Mouse (Mus musculus) spleen, postnatal 4 days (tissue): Measurements from ENCODE around the gene Pprc1.

Experiments
- DNase-seq, 2 experiments: peaks; one replicate each; pipeline ENCODE4 v3.0.0; 2022; ENCODE audit warnings: low spot score in 2 of 2

Pprc1 gene

DNA sequence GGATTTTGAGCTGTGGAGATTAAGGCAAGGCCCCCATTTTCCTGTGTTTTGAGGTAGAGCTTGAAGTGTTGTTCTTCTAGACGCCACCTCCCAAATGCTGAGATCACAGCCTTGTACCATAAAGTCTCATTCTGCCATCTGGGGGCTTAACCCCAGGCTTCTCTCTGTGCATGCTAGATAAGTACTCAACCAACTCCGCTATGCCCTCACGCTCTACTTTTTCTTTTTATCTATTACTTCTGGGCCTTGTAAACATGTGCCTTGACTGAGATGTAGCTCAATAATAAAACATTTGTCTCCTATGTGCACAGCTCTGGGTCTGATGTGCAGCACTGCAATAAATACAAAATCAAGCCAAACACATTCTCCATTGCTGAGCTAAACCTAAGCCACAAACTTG lies 74.8 kb downstream of the Pprc1 start:
- DNase-seq, result no peak

DNA sequence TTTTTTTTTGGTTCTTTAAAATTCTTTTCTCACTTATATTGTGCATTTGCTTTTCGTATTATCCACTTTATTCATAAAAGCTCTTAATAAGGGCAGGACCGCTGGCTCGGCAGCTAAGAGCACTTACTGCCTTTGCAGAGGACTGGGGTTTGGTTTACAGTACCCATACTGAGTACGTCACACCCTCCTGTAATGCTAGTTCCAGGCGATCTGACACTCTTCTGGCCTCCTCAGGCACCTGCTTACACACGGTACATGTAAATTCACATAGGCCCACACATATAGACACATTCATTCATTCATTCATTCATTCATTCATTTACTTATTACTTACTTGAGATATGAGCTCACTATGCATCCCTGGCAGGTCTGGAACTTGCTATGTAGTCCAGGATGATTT lies 76.2 kb downstream of the Pprc1 start:
- no peak for DNase-seq
